In genomic region chr5:37176466-37176865, GRCm38 (mm10) we compare ENCODE assay signal across 18 mouse cellular contexts.
DNase-seq lines count a peak whose midpoint lies in the region; ATAC-seq and TF ChIP-seq lines count a peak whose summit lies in the region.
"Had no signal": no experiment of that assay in that cellular context is flagged by ENCODE, and none has a peak within 500 bp of the region (broad histone marks: within the 10 kb centered on the region; RNA-seq: fewer than 3 reads in every experiment).

No protein-coding gene starts in this region.

- H3K9ac ChIP-seq in forebrain, embryonic 16.5 days (replicated peaks; ENCODE audit: low read depth, low read length) = no peak overlapping the region
- H3K9ac ChIP-seq in forebrain, embryonic 11.5 days (ENCODE audit: low read length) = no peak overlapping the region
- H3K9ac ChIP-seq in midbrain, embryonic 13.5 days (replicated peaks) = no peak overlapping the region
- no peak overlapping the region for H3K9ac ChIP-seq in midbrain, embryonic 15.5 days
- H3K9ac ChIP-seq: heart, embryonic 12.5 days; intestine, embryonic 15.5 days had no signal

- H3K36me3 ChIP-seq in forebrain, embryonic 16.5 days (ENCODE audit: control insufficient read depth, insufficient read depth) = no peaks in the 10 kb centered on the region
- H3K36me3 ChIP-seq in forebrain, embryonic 11.5 days (ENCODE audit: control insufficient read depth, insufficient read depth, low read length) = no peaks in the 10 kb centered on the region
- no peaks in the 10 kb centered on the region for H3K36me3 ChIP-seq in midbrain, embryonic 13.5 days
- H3K36me3 ChIP-seq in midbrain, embryonic 15.5 days (replicated peaks) = no peaks in the 10 kb centered on the region
- H3K36me3 ChIP-seq: embryonic facial prominence, embryonic 10.5 days; heart, embryonic 12.5 days; hindbrain, embryonic 10.5 days; intestine, embryonic 15.5 days had no signal

- no peak overlapping the region for H3K4me2 ChIP-seq in forebrain, embryonic 16.5 days (ENCODE audit: low read length)
- no peak overlapping the region for H3K4me2 ChIP-seq in forebrain, embryonic 11.5 days (ENCODE audit: low read depth, low read length, severe bottlenecking)
- H3K4me2 ChIP-seq in midbrain, embryonic 13.5 days (replicated peaks) = no peak overlapping the region
- no peak overlapping the region for H3K4me2 ChIP-seq in midbrain, embryonic 15.5 days
- H3K4me2 ChIP-seq: heart, embryonic 12.5 days; intestine, embryonic 15.5 days had no signal

- H3K4me1 ChIP-seq in forebrain, embryonic 16.5 days (replicated peaks; ENCODE audit: control insufficient read depth, insufficient read depth, low read length) = peaks cover 10% of the 10 kb centered on the region; the same call in 1 of the 2 replicates
- H3K4me1 ChIP-seq in forebrain, embryonic 11.5 days (replicated peaks; ENCODE audit: control insufficient read depth, insufficient read depth, low read length) = no peaks in the 10 kb centered on the region
- peaks cover 5% of the 10 kb centered on the region; the same call in 1 of the 2 replicates for H3K4me1 ChIP-seq in midbrain, embryonic 13.5 days (replicated peaks)
- H3K4me1 ChIP-seq in midbrain, embryonic 15.5 days = peaks cover 7% of the 10 kb centered on the region; the same call in 1 of the 2 replicates
- H3K4me1 ChIP-seq: embryonic facial prominence, embryonic 10.5 days; intestine, embryonic 15.5 days had no signal

- no peak overlapping the region for H3K27ac ChIP-seq in forebrain, embryonic 16.5 days (ENCODE audit: low read length)
- no peak overlapping the region for H3K27ac ChIP-seq in forebrain, embryonic 11.5 days (ENCODE audit: low read depth, low read length)
- peak overlapping the region; percentile 81 for H3K27ac ChIP-seq in layer of hippocampus, adult 2 months
- no peak overlapping the region for H3K27ac ChIP-seq in midbrain, embryonic 13.5 days
- H3K27ac ChIP-seq in midbrain, embryonic 15.5 days = no peak overlapping the region
- H3K27ac ChIP-seq: embryonic facial prominence, embryonic 10.5 days; hindbrain, embryonic 10.5 days; intestine, embryonic 15.5 days had no signal

- TF ChIP-seq CTCF in layer of hippocampus, adult 2 months (conservative IDR thresholded peaks at IDR 0.05) = no peak

- peak; percentile 31 for ATAC-seq in forebrain, embryonic 16.5 days
- ATAC-seq in forebrain, embryonic 11.5 days (replicated peaks; ENCODE audit: low FRiP score) = no peak
- 0 out of 2 replicates have a peak, but pooled peaks have one; percentile 40 for ATAC-seq in midbrain, embryonic 13.5 days
- no peak for ATAC-seq in midbrain, embryonic 15.5 days (replicated peaks)
- ATAC-seq: activated CD4-positive, CD25-positive, alpha-beta regulatory T cell, adult 4 months; intestine, embryonic 15.5 days; Patski had no signal

- H3K27me3 ChIP-seq in forebrain, embryonic 16.5 days (replicated peaks; ENCODE audit: control insufficient read depth, insufficient read depth, low read length) = no peaks in the 10 kb centered on the region
- no peaks in the 10 kb centered on the region for H3K27me3 ChIP-seq in forebrain, embryonic 11.5 days (ENCODE audit: control insufficient read depth, insufficient read depth, low read length)
- H3K27me3 ChIP-seq in midbrain, embryonic 13.5 days = no peaks in the 10 kb centered on the region
- H3K27me3 ChIP-seq in midbrain, embryonic 15.5 days (replicated peaks) = no peaks in the 10 kb centered on the region

- no peak for DNase-seq in forebrain, embryonic 11.5 days (ENCODE audit: low spot score)
- no peak for DNase-seq in layer of hippocampus, adult 2 months (ENCODE audit: low spot score in 2 of 2)
- DNase-seq in layer of hippocampus, adult 9-10 months (ENCODE audit: low spot score) = no peak
- DNase-seq in brain, adult 2 months (ENCODE audit: low read depth, low spot score) = peak; percentile 54
- DNase-seq in urinary bladder, postnatal 4 days (ENCODE audit: low spot score in 2 of 2) = no peak
- DNase-seq: adrenal gland, postnatal 14 days; cerebellum, adult 2 months; cerebellum, postnatal 10 days; gastrocnemius, postnatal 14 days had no signal

- WGBS in forebrain, embryonic 16.5 days = 17% methylated on average over 4 of the region's 4 CpGs
- 74% methylated on average over 4 of the region's 4 CpGs for WGBS in forebrain, embryonic 11.5 days
- 29% methylated on average over 4 of the region's 4 CpGs for WGBS in midbrain, embryonic 13.5 days
- 19% methylated on average over 4 of the region's 4 CpGs for WGBS in midbrain, embryonic 15.5 days

- no peaks in the 10 kb centered on the region for H3K9me3 ChIP-seq in forebrain, embryonic 16.5 days (ENCODE audit: control insufficient read depth, low read length)
- no peaks in the 10 kb centered on the region for H3K9me3 ChIP-seq in forebrain, embryonic 11.5 days (ENCODE audit: control insufficient read depth, low read length)
- H3K9me3 ChIP-seq in midbrain, embryonic 13.5 days = no peaks in the 10 kb centered on the region; the same call in 1 of the 2 replicates
- H3K9me3 ChIP-seq in midbrain, embryonic 15.5 days = no peaks in the 10 kb centered on the region
- H3K9me3 ChIP-seq: hindbrain, embryonic 10.5 days; intestine, embryonic 15.5 days had no signal

- no peak overlapping the region for H3K4me3 ChIP-seq in forebrain, embryonic 16.5 days (replicated peaks; ENCODE audit: low read length)
- no peak overlapping the region for H3K4me3 ChIP-seq in forebrain, embryonic 11.5 days (ENCODE audit: low read depth, low read length)
- H3K4me3 ChIP-seq in layer of hippocampus, adult 2 months = no peak overlapping the region
- H3K4me3 ChIP-seq in midbrain, embryonic 13.5 days (replicated peaks) = no peak overlapping the region
- H3K4me3 ChIP-seq in midbrain, embryonic 15.5 days = no peak overlapping the region
- H3K4me3 ChIP-seq: embryonic facial prominence, embryonic 10.5 days; heart, embryonic 12.5 days; hindbrain, embryonic 10.5 days; intestine, embryonic 15.5 days had no signal

Comparison
In these comparisons a context has a peak if more than half of its experiments do, and no peak if none do; other contexts are left out.
1. ATAC-seq: peak in forebrain, embryonic 16.5 days (single experiment) and midbrain, embryonic 13.5 days (single experiment); none in forebrain, embryonic 11.5 days (single experiment) and midbrain, embryonic 15.5 days (single experiment).